Mouse (Mus musculus) cerebellum, adult (tissue): ENCODE data around the gene Dtnb.

Experiments
- ATAC-seq: cut with Nextera tagmentation; 2 replicates; pipeline ENCODE4 v1.9.2; 2017; ENCODE audit warnings: mild to moderate bottlenecking, moderate library complexity, mixed read lengths; ENCODE audit not compliant: insufficient number of reproducible peaks, low FRiP score, low TSS enrichment

Gene Dtnb

DNA sequence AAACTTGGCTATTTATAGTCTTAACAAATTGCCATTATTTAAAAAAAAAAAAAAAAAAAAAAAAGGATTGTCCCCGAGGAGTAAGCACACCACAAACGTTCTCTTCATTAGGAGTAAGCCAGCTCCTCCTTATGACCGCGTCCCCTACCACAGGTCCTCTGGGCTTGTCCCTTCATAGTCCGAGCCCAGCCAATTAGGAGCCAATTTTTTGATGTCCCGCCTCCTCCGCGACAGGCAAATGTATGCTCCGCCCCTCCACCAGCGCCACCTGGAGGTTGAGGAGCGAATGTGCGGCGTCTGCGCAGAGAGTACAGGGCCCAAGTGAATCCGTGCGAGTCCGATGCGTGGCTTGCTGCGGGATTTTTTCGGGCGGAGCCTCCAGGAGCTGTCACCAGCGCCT is 219.6 kb downstream of the Dtnb start:
- peak; percentile 96 for ATAC-seq

GRCm38 (mm10) chr12:3792248-3792647 is 220.1 kb downstream of the Dtnb start:
- ATAC-seq, result no peak

GRCm38 (mm10) chr12:3795569-3795968 is 223.4 kb downstream of the Dtnb start:
- ATAC-seq, result no peak

- ATAC-seq, result no peak
Observed at GRCm38 (mm10) chr12:3799551-3799950, 227.4 kb downstream of the Dtnb start.

DNA sequence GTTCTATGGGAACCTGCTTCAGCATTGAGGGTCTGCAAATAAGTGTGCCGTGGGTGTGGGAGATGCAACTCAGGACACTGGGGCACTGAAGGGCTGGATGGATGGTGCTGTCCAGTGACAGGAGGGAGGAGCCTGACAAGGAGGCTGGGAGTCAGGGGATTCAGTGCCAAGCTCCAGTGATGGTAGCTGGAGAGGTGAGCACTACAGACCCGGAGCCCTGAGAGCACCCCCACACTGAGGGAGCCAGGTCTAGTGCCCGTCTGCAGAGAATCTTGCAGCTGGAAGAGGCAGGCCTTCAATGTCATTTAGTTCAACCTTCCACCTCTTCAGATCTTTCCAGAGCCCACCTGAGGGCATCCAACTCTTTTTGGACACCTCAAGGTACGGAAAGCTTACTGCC is 233.7 kb downstream of the Dtnb start, which contains the start of gene Dnmt3a:
TSS of gene Dnmt3a (plus strand) at position 156 of the 400 bp plus-strand sequence.
- 0 out of 2 replicates have a peak, but pooled peaks have one; percentile 12 for ATAC-seq

- peak; percentile 36; the same call in 1 of the 2 replicates for ATAC-seq
Observed at GRCm38 (mm10) chr12:3806271-3806684, 234.1 kb downstream of the Dtnb start.

DNA sequence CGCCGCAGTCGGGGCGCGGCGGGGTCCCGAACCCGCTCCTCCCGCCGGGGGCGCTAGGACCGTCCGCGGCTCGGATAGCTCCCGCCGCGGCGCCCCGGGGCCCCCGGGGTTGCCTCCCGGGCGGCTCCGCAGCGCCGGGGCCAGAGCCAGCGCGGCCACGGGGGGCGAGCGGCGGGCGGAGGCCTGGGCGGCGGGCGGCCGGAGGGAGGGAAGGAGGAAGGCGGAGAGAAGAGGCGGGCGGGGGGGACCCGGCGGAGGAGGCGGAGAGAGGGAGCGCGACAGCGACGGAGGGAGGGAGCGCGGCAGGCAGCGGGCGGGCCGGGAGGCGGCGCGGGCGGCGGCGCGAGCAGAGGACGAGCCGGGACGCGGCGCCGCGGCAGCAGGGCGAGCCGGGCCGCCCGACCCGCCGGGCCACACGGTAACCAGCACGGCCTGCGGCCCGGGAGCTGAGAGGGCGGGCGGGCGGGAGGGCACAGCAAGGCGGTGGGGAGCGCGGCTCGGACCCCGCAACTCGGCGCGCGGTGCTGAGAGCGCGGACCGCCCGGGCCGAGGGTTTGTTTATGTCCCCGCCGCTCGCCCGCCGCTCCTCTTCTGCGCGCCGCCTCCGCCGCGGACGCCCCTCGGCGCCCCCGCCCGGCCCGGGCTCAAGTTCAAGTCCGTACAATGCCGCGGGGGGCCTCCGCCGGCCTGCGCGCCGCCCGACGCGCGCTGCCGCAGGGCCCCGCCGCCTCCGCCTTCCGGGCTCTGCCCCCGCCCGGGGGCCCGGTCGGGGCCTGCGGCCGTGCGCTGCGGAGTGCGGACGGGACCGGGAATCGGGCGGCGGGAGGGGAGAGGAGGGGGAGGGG is 234.7 kb downstream of the Dtnb start:
- peak; percentile 36; the same call in 1 of the 2 replicates for ATAC-seq

- no peak for ATAC-seq
Observed at GRCm38 (mm10) chr12:3807548-3808395, 235.6 kb downstream of the Dtnb start.

DNA sequence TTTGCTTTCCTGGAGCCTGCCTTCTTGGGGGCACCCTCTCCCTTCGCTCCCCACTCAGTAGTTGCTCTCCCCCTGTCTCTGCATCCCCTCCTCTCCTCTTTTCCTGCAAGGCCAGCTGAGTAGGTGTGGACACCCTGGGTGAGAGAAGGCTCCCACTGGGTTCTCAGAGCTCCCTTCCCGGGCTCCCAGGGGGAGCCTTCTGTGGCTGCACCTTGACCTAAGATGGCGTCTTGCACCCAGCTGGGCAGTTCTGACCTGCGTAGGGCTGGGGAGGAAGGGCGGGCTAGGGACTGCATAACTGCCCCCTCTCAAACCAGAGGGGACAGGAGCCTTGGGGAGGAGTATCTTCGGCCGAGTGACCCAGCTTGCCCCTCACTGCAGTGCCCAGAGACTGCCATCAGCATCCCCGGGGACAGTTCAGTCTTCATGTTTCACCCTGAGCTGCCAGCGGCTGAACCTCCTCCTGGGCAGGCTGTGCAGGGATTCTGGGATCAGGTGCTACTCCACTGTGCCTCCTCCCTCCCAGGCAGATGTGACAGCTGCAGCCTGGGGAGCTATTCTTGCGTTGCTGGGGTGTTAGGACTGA is 236.3 kb downstream of the Dtnb start:
- no peak for ATAC-seq

DNA sequence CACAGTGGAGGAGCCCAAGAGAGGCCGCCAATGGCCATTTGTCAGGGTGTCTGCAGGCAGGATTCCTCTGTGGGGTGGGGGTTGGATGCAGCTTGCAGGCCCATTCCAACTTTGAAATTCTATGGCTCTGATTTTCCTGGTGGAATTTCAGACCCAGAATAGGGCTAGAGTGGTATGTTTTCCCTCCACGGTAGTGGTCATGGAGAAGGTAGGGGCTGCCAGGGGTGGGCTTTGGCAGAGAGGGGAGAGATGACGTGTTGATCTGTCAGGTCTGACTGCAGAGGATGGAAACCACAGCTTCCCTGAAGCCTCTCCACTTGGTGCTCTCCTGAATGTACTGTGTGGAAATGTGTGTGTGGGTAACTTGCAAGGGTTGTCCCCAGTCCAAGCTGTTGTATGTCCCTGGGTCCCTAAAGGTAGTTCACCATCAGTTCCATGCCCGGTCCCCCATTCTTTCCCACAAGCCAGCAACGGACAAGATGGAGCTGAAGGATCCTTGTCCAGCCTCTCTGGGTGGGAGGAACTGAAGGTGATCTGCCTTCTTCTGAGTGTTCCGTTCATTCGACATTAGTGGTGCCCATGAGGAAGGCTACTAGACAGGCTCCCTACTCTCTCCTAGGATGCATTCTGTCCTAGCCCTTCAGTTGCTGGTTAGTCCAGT is 237.5 kb downstream of the Dtnb start:
- no peak for ATAC-seq

DNA sequence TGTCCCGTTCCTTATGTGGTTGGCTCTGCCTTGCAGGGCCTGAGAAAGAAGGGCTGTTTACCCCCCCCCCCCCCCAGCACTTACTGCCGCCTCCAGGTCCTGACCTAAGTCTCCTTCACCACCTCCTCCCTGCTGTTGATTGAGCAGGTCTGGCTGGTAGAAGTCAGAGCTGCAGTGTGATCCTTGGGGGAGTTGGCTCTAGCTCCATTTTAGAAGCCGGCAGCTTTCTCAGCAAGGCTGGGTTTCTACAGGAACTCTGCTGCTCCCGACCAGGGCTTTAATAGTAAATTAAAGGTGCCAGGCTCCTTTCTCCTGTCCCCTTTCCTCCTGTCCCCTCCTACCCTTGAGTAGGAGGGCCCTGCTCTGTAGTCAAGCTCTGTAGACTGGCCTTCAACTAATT is 238.3 kb downstream of the Dtnb start:
- no peak for ATAC-seq

GRCm38 (mm10) chr12:3811596-3811995 is 239.4 kb downstream of the Dtnb start:
- ATAC-seq, result no peak

DNA sequence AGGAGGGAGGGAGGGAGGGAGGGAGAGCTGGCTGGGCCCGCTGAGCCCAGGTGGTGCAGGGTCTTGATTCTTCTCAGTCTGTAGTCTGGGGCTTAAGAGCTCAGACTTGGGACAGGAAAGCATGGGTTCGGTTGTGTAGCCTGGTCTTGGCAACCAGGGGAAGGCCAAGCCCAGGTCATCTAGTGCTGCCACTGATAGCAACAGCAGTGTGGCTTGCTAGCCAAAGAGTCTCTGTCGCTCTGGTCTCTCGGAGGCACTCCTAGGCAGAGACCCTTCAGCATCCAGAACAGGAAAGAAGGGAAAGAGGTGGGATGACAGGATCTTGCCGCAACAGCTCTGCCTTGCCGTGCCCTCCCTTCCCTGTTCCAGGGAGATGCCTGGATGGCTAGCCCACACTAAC is 240.1 kb downstream of the Dtnb start:
- ATAC-seq, result no peak

- ATAC-seq, result no peak
Observed at GRCm38 (mm10) chr12:3813138-3813537, 241.0 kb downstream of the Dtnb start.

DNA sequence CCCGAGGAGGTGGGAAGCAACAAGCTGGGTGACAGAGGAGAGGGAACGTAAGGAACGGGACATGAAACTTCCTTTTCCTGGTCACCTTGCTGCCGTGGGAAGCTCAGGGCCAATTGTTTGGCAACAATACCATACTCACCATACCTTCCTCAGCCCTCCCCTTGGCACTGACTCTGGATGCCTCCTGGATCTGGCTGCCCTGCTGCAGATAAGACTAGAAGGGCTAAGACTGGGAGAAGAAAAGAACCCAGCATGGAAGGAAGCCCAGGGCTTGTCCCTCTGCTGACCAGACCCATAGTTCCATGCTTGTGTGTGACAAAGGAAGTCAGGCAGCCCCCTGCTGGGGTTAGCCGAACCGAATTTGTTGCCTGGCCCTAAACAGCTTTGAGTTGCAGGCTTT is 243.2 kb downstream of the Dtnb start:
- ATAC-seq, result no peak

DNA sequence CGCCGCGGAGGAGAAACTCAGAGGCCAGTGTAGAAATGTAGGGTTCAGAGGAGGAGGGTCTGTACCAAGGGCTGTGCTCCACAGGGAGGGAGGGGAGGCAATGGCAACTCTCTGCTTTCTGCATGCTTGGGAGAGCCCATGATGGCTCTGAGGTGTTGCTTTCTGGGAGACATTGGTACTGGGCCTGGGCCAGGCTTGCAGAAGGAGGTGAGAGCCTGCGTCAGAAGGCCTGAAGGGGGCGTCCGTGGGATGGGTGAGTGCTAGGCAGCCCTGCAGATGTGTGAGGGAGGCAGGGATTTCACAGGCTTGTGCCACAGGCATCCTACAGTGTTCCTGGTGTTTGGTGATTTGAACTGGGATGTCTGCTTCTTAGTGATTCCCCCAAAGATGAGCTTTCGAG is 244.9 kb downstream of the Dtnb start:
- ATAC-seq, result no peak

DNA sequence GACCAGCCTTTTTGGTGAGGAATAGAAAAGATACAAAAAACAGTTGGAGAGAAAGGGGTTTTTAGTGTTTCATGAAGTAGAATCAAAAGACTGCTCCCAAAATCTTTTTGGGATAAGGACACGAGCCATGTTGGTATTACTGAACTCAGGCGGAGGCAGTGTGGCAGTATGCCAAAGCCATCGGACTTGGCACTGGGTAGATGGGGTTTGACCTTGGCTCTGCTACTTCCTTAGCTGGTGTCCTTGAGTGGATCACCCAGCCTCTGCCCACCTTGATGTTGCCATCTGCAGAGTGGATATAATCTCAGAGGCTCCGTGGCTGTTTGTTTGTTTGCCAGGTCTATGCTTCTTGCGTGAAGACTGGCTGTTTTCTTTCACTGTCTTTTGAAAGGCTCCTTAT is 245.4 kb downstream of the Dtnb start:
- ATAC-seq, result no peak

DNA sequence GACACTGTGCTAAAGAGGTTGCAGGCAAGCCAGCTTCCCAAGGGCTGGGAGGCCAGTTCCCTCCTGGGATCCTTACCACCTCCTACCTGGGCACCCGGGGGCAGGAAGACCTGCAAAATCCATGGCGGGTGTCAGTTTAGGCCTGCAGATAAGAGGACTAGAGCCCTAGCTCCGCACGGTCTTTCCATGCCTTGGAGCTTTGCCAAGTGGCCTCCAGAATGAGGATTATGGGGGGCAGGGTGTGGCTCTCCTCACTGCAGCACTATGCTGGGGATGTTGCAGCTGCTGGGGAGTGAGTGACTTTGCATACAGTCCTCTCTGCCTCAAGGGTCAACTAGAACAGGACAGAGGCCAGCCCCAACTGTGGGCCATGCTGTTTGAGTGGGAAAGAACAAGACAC is 247.7 kb downstream of the Dtnb start:
- ATAC-seq, result no peak

GRCm38 (mm10) chr12:3823408-3823807 is 251.2 kb downstream of the Dtnb start:
- no peak for ATAC-seq

- no peak for ATAC-seq
Observed at GRCm38 (mm10) chr12:3824906-3825713, 252.9 kb downstream of the Dtnb start.
